In genomic region chr11:61145551-61145950, GRCm38 (mm10) we compare ENCODE assay signal across 23 mouse cellular contexts.
"Had no signal": no experiment of that assay in that cellular context is flagged by ENCODE, and none has a peak within 500 bp of the region (broad histone marks: within the 10 kb centered on the region; RNA-seq: fewer than 3 reads in every experiment).

No protein-coding gene starts in this region.

- H3K36me3 ChIP-seq: heart, embryonic 10.5 days; heart, embryonic 12.5 days; hindbrain, embryonic 10.5 days; hindbrain, embryonic 12.5 days; intestine, embryonic 15.5 days; limb, embryonic 13.5 days had no signal

- H3K9me3 ChIP-seq: heart, embryonic 10.5 days; heart, embryonic 12.5 days; hindbrain, embryonic 10.5 days; hindbrain, embryonic 12.5 days; intestine, embryonic 15.5 days; limb, embryonic 13.5 days had no signal

- ATAC-seq: forebrain, embryonic 16.5 days; hindbrain, embryonic 16.5 days; inflammation-experienced regulatory T-cells, adult 6 months had no signal

- H3K27ac ChIP-seq: gastrocnemius, adult 2 months; heart, embryonic 10.5 days; hindbrain, embryonic 10.5 days; hindbrain, embryonic 12.5 days; hindbrain, embryonic 14.5 days; intestine, embryonic 15.5 days; layer of hippocampus, adult 2 months; limb, embryonic 13.5 days had no signal

- H3K4me3 ChIP-seq: gastrocnemius, adult 2 months; heart, embryonic 10.5 days; heart, embryonic 12.5 days; hindbrain, embryonic 10.5 days; hindbrain, embryonic 12.5 days; intestine, embryonic 15.5 days; layer of hippocampus, adult 2 months; limb, embryonic 13.5 days had no signal

- H3K9ac ChIP-seq: heart, embryonic 12.5 days; hindbrain, embryonic 12.5 days; hindbrain, embryonic 14.5 days; intestine, embryonic 15.5 days; limb, embryonic 13.5 days had no signal

- H3K4me2 ChIP-seq: heart, embryonic 12.5 days; hindbrain, embryonic 12.5 days; hindbrain, embryonic 14.5 days; intestine, embryonic 15.5 days; limb, embryonic 13.5 days had no signal

- H3K27me3 ChIP-seq: intestine, embryonic 15.5 days had no signal

- DNase-seq: gastrocnemius, adult 2 months; gastrocnemius, postnatal 10 days; gastrocnemius, postnatal 25 days; heart, adult 18-20 months; heart, postnatal 10 days; heart, postnatal 4 days; kidney, adult 18-20 months; kidney, adult 8-10 months; kidney, postnatal 10 days; kidney, postnatal 25 days; kidney, postnatal 4 days; left cerebral cortex, postnatal 4 days had no signal
